Mouse (Mus musculus): ENCODE measurements at regions not wholly inside any gene's neighbourhood (a gene's known extent, or its start where the extent isn't known, plus 50 kb on each side); places are given as distances from the start of the nearest gene placed in this dataset.

- no peak overlapping the region for H3K4me2 ChIP-seq (replicated peaks; ENCODE audit: low read depth, low read length)
- H3K27ac ChIP-seq (ENCODE audit: low read length) = peak overlapping the region; percentile 52; the same call in 1 of the 2 replicates
- H3K4me3 ChIP-seq (ENCODE audit: low read depth, low read length) = no peak overlapping the region
- no peak overlapping the region for H3K9ac ChIP-seq (replicated peaks; ENCODE audit: low read depth, low read length)
- no peaks in the 10 kb centered on the region for H3K27me3 ChIP-seq (ENCODE audit: control insufficient read depth, insufficient read depth, low read length)
- no peak for ATAC-seq (ENCODE audit: insufficient number of reproducible peaks, insufficient read depth, low FRiP score, low read depth)
- H3K36me3 ChIP-seq (ENCODE audit: control insufficient read depth, insufficient read depth, low read length) = no peaks in the 10 kb centered on the region
- H3K9me3 ChIP-seq (ENCODE audit: control insufficient read depth, low read depth, low read length) = no peaks in the 10 kb centered on the region
- peaks cover 9% of the 10 kb centered on the region; the same call in 1 of the 2 replicates for H3K4me1 ChIP-seq (ENCODE audit: control insufficient read depth, insufficient read depth, low read length)
- 64% methylated on average over 11 of the region's 11 CpGs for WGBS
Observed at GRCm38 (mm10) chr1:91624531-91625300, 84.4 kb downstream of the Asb1 start.

- H3K9ac ChIP-seq (replicated peaks; ENCODE audit: low read depth, low read length) = no peak overlapping the region
- no peaks in the 10 kb centered on the region for H3K9me3 ChIP-seq (ENCODE audit: control insufficient read depth, low read depth, low read length)
- no peak; the same call in 1 of the 2 replicates for ATAC-seq (ENCODE audit: insufficient number of reproducible peaks, insufficient read depth, low FRiP score, low read depth)
- no peak overlapping the region for H3K4me2 ChIP-seq (replicated peaks; ENCODE audit: low read depth, low read length)
- H3K36me3 ChIP-seq (ENCODE audit: control insufficient read depth, insufficient read depth, low read length) = no peaks in the 10 kb centered on the region
- no peaks in the 10 kb centered on the region for H3K27me3 ChIP-seq (ENCODE audit: control insufficient read depth, insufficient read depth, low read length)
- H3K27ac ChIP-seq (ENCODE audit: low read length) = peak overlapping the region; percentile 52; the same call in 1 of the 2 replicates
- H3K4me1 ChIP-seq (ENCODE audit: control insufficient read depth, insufficient read depth, low read length) = peaks cover 9% of the 10 kb centered on the region; the same call in 1 of the 2 replicates
- H3K4me3 ChIP-seq (ENCODE audit: low read depth, low read length) = no peak overlapping the region
- WGBS = 36% methylated on average over 11 of the region's 11 CpGs
Observed at GRCm38 (mm10) chr1:91626090-91626489, 85.7 kb downstream of the Asb1 start.

DNA sequence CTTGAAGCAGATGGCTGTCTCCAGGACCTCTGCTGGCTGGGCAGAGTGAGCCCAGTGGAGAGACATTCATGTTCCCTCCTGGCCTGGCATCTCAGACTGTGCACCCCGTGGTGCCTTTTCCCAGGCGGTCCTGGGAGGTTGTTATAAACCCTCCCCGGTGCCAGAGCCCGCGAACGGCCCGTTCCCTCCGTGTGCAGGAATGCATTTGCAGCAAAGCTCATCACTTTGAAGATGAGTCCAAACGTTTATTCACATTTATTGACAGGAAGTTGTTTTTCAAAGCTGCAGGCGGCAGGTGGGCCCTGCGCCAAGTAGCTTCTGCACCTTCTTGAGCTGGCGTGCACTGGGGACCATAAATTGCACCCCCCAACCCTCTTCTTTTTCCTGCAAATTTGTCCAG lies 89.9 kb downstream of the Asb1 start:
- Histone ChIP-seq H3K27ac (ENCODE audit: low read length) (no peak overlapping the region), H3K9me3 (ENCODE audit: control insufficient read depth, low read depth, low read length) (no peaks in the 10 kb centered on the region), H3K4me1 (ENCODE audit: control insufficient read depth, insufficient read depth, low read length) (peaks cover 4% of the 10 kb centered on the region; the same call in 1 of the 2 replicates), H3K4me3 (ENCODE audit: low read depth, low read length) (no peak overlapping the region), H3K4me2 (replicated peaks; ENCODE audit: low read depth, low read length) (no peak overlapping the region), H3K36me3 (ENCODE audit: control insufficient read depth, insufficient read depth, low read length) (no peaks in the 10 kb centered on the region), H3K27me3 (ENCODE audit: control insufficient read depth, insufficient read depth, low read length) (no peaks in the 10 kb centered on the region), H3K9ac (replicated peaks; ENCODE audit: low read depth, low read length) (no peak overlapping the region)
- 44% methylated on average over 12 of the region's 12 CpGs for WGBS
- no peak for ATAC-seq (ENCODE audit: insufficient number of reproducible peaks, insufficient read depth, low FRiP score, low read depth)

DNA sequence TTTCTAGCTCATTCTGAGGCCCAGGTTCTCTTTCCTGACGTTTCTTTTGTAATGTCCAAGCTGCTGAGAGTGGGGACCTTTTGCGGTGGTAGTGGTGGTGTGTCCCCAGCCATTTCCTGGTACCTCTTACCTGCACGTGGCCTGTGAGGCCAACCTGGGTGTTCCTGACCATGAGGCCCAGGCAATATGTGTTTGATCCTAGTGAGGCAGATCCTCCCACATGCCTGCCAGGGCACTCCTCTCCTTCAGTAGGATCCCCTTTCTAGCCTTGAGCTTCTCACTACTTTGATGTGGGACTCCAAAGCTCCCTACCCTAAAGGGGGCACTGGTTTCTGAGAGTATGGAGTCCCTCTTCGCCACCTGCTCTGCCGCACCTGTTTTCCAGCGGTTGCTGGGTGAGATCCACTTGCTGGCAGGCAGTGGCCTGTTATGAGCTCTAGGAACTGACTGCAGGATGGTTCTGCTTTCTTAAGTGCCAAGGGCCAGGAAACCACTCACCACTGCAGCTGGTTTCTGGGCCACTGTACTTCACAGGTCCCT lies 90.6 kb downstream of the Asb1 start:
- H3K27ac ChIP-seq (ENCODE audit: low read length) = no peak overlapping the region
- no peak for ATAC-seq (ENCODE audit: insufficient number of reproducible peaks, insufficient read depth, low FRiP score, low read depth)

GRCm38 (mm10) chr1:91632906-91633493 lies 92.7 kb downstream of the Asb1 start:
- no peak; the same call in 1 of the 2 replicates for ATAC-seq (ENCODE audit: insufficient number of reproducible peaks, insufficient read depth, low FRiP score, low read depth)

More for the DNA sequence above, 90.6 kb downstream of the Asb1 start:
- no peaks in the 10 kb centered on the region for H3K4me1 ChIP-seq (ENCODE audit: control insufficient read depth, insufficient read depth, low read length)
- no peak overlapping the region for H3K9ac ChIP-seq (replicated peaks; ENCODE audit: low read depth, low read length)
- H3K36me3 ChIP-seq (ENCODE audit: control insufficient read depth, insufficient read depth, low read length) = no peaks in the 10 kb centered on the region
- H3K4me3 ChIP-seq (ENCODE audit: low read depth, low read length) = no peak overlapping the region
- no peaks in the 10 kb centered on the region for H3K27me3 ChIP-seq (ENCODE audit: control insufficient read depth, insufficient read depth, low read length)
- whole genome bisulfite sequencing = 85% methylated on average over 6 of the region's 6 CpGs
- no peak overlapping the region for H3K4me2 ChIP-seq (replicated peaks; ENCODE audit: low read depth, low read length)
- H3K9me3 ChIP-seq (ENCODE audit: control insufficient read depth, low read depth, low read length) = no peaks in the 10 kb centered on the region

GRCm38 (mm10) chr1:91636571-91636970 lies 96.2 kb downstream of the Asb1 start:
- no peak overlapping the region for H3K4me3 ChIP-seq (ENCODE audit: low read depth, low read length)
- H3K27ac ChIP-seq (ENCODE audit: low read length) = no peak overlapping the region
- H3K27me3 ChIP-seq (ENCODE audit: control insufficient read depth, insufficient read depth, low read length) = no peaks in the 10 kb centered on the region
- no peak overlapping the region for H3K4me2 ChIP-seq (replicated peaks; ENCODE audit: low read depth, low read length)
- no peak overlapping the region for H3K9ac ChIP-seq (replicated peaks; ENCODE audit: low read depth, low read length)
- H3K36me3 ChIP-seq (ENCODE audit: control insufficient read depth, insufficient read depth, low read length) = no peaks in the 10 kb centered on the region
- no peaks in the 10 kb centered on the region for H3K4me1 ChIP-seq (ENCODE audit: control insufficient read depth, insufficient read depth, low read length)
- no peaks in the 10 kb centered on the region for H3K9me3 ChIP-seq (ENCODE audit: control insufficient read depth, low read depth, low read length)
- no peak for ATAC-seq (ENCODE audit: insufficient number of reproducible peaks, insufficient read depth, low FRiP score, low read depth)
- 90% methylated on average over 2 of the region's 2 CpGs for WGBS

More at GRCm38 (mm10) chr1:91632906-91633493, 92.7 kb downstream of the Asb1 start:
- no peaks in the 10 kb centered on the region for H3K9me3 ChIP-seq (ENCODE audit: control insufficient read depth, low read depth, low read length)
- no peak overlapping the region for H3K4me2 ChIP-seq (replicated peaks; ENCODE audit: low read depth, low read length)
- no peaks in the 10 kb centered on the region for H3K27me3 ChIP-seq (ENCODE audit: control insufficient read depth, insufficient read depth, low read length)
- no peak overlapping the region for H3K27ac ChIP-seq (ENCODE audit: low read length)
- WGBS = 89% methylated on average over 15 of the region's 15 CpGs
- H3K4me1 ChIP-seq (ENCODE audit: control insufficient read depth, insufficient read depth, low read length) = no peaks in the 10 kb centered on the region
- H3K36me3 ChIP-seq (ENCODE audit: control insufficient read depth, insufficient read depth, low read length) = no peaks in the 10 kb centered on the region
- no peak overlapping the region for H3K4me3 ChIP-seq (ENCODE audit: low read depth, low read length)
- no peak overlapping the region for H3K9ac ChIP-seq (replicated peaks; ENCODE audit: low read depth, low read length)

- no peak overlapping the region for H3K27ac ChIP-seq (ENCODE audit: low read length)
- H3K36me3 ChIP-seq (ENCODE audit: control insufficient read depth, insufficient read depth, low read length) = no peaks in the 10 kb centered on the region
- H3K4me2 ChIP-seq (replicated peaks; ENCODE audit: low read depth, low read length) = no peak overlapping the region
- H3K9ac ChIP-seq (replicated peaks; ENCODE audit: low read depth, low read length) = no peak overlapping the region
- 55% methylated on average over 5 of the region's 5 CpGs for WGBS
- no peaks in the 10 kb centered on the region for H3K27me3 ChIP-seq (ENCODE audit: control insufficient read depth, insufficient read depth, low read length)
- no peaks in the 10 kb centered on the region for H3K4me1 ChIP-seq (ENCODE audit: control insufficient read depth, insufficient read depth, low read length)
- no peak for ATAC-seq (ENCODE audit: insufficient number of reproducible peaks, insufficient read depth, low FRiP score, low read depth)
- H3K4me3 ChIP-seq (ENCODE audit: low read depth, low read length) = no peak overlapping the region
- H3K9me3 ChIP-seq (ENCODE audit: control insufficient read depth, low read depth, low read length) = no peaks in the 10 kb centered on the region
Observed at GRCm38 (mm10) chr1:91640551-91640950, 100.2 kb downstream of the Asb1 start.

GRCm38 (mm10) chr1:91658991-91659441 lies 118.7 kb downstream of the Asb1 start:
- Histone ChIP-seq H3K27ac (ENCODE audit: low read length) (no peak overlapping the region), H3K9ac (replicated peaks; ENCODE audit: low read depth, low read length) (no peak overlapping the region), H3K4me1 (ENCODE audit: control insufficient read depth, insufficient read depth, low read length) (no peaks in the 10 kb centered on the region), H3K4me2 (replicated peaks; ENCODE audit: low read depth, low read length) (no peak overlapping the region), H3K4me3 (ENCODE audit: low read depth, low read length) (no peak overlapping the region), H3K9me3 (ENCODE audit: control insufficient read depth, low read depth, low read length) (no peaks in the 10 kb centered on the region), H3K36me3 (ENCODE audit: control insufficient read depth, insufficient read depth, low read length) (no peaks in the 10 kb centered on the region), H3K27me3 (ENCODE audit: control insufficient read depth, insufficient read depth, low read length) (no peaks in the 10 kb centered on the region)
- no peak for ATAC-seq (ENCODE audit: insufficient number of reproducible peaks, insufficient read depth, low FRiP score, low read depth)
- WGBS = 77% methylated on average over 15 of the region's 15 CpGs
